Mouse (Mus musculus) regulatory T cell (primary cell): ENCODE results near the gene Kdm4b.

Source experiments
- in situ Hi-C: fragments of 300-600 bp; cut with MboI, MseI; formaldehyde crosslinking; loops from one replicate; pipeline ENCODE4 v1.15.1; 2025; ENCODE audit warnings: high pct_unique_total_duplicates

Gene Kdm4b

GRCm38 (mm10) chr17:56348128-56348527 lies 22.3 kb downstream of the Kdm4b start:
- in situ Hi-C loops, result no loop called here

- in situ Hi-C loops, result no loop called here
These were observed 22.7 kb downstream of the Kdm4b start for GRCm38 (mm10) chr17:56348586-56348985.

GRCm38 (mm10) chr17:56350694-56351093 lies 24.8 kb downstream of the Kdm4b start:
- in situ Hi-C loops, result loop anchor here (5.0 kb wide), 1 partner anchor 33 kb away; no protein-coding TSS in a partner anchor

- in situ Hi-C loops, result loop anchor here (5.0 kb wide), 2 partner anchors 130 to 195 kb away; partner anchors contain the start of gene Gm20219
These were observed 31.3 kb downstream of the Kdm4b start for GRCm38 (mm10) chr17:56356921-56357885.

- in situ Hi-C loops, result loop anchor here (5.0 kb wide), 2 partner anchors 128 to 193 kb away; partner anchors contain the start of gene Gm20219
These were observed 33.4 kb downstream of the Kdm4b start for GRCm38 (mm10) chr17:56359183-56359725.

- in situ Hi-C loops, result loop anchor here (5.0 kb wide), 2 partner anchors 127 to 192 kb away; partner anchors contain the start of gene Gm20219
These were observed 34.0 kb downstream of the Kdm4b start for GRCm38 (mm10) chr17:56359864-56360263.

GRCm38 (mm10) chr17:56360451-56360850 lies 34.6 kb downstream of the Kdm4b start:
- in situ Hi-C loops, result no loop called here

GRCm38 (mm10) chr17:56361542-56361941 lies 35.7 kb downstream of the Kdm4b start:
- in situ Hi-C loops, result no loop called here

- in situ Hi-C loops, result no loop called here
These were observed 40.2 kb downstream of the Kdm4b start for GRCm38 (mm10) chr17:56365791-56366673.

- in situ Hi-C loops, result no loop called here
These were observed 42.5 kb downstream of the Kdm4b start for GRCm38 (mm10) chr17:56368291-56368790.

- in situ Hi-C loops, result no loop called here
These were observed 44.2 kb downstream of the Kdm4b start for GRCm38 (mm10) chr17:56370090-56370489.

- in situ Hi-C loops, result no loop called here
These were observed 45.3 kb downstream of the Kdm4b start for GRCm38 (mm10) chr17:56371029-56371660.

GRCm38 (mm10) chr17:56372109-56372508 lies 46.2 kb downstream of the Kdm4b start:
- in situ Hi-C loops, result no loop called here

- in situ Hi-C loops, result no loop called here
These were observed 47.5 kb downstream of the Kdm4b start for GRCm38 (mm10) chr17:56373136-56374034.

- in situ Hi-C loops, result no loop called here
These were observed 49.0 kb downstream of the Kdm4b start for GRCm38 (mm10) chr17:56374851-56375250.

GRCm38 (mm10) chr17:56379281-56379834 lies 53.5 kb downstream of the Kdm4b start:
- in situ Hi-C loops, result no loop called here

GRCm38 (mm10) chr17:56380286-56380685 lies 54.4 kb downstream of the Kdm4b start:
- in situ Hi-C loops, result no loop called here

GRCm38 (mm10) chr17:56381183-56381582 lies 55.3 kb downstream of the Kdm4b start:
- in situ Hi-C loops, result no loop called here

GRCm38 (mm10) chr17:56382997-56383396 lies 57.1 kb downstream of the Kdm4b start:
- in situ Hi-C loops, result no loop called here

GRCm38 (mm10) chr17:56384903-56385302 lies 59.0 kb downstream of the Kdm4b start:
- in situ Hi-C loops, result no loop called here
